ENCODE assay signal across 16 mouse cellular contexts in genomic region chr10:60718491-60718890, GRCm38 (mm10).
"Had no signal": no experiment of that assay in that cellular context is flagged by ENCODE, and none has a peak within 500 bp of the region (broad histone marks: within the 10 kb centered on the region; RNA-seq: fewer than 3 reads in every experiment).

No protein-coding gene starts in this region.

- H3K27me3 ChIP-seq: neural tube, embryonic 13.5 days; neural tube, embryonic 15.5 days; stomach, embryonic 15.5 days had no signal

- H3K9ac ChIP-seq: neural tube, embryonic 13.5 days; neural tube, embryonic 15.5 days; stomach, embryonic 15.5 days had no signal

- DNase-seq: retina, postnatal 1 day; right cerebral cortex, adult 18-20 months; right cerebral cortex, postnatal 14 days; right cerebral cortex, postnatal 25 days; right cerebral cortex, postnatal 4 days; spleen, adult 18-20 months; thymus, adult 18-20 months; thymus, adult 2 months; thymus, postnatal 14 days; thymus, postnatal 25 days; thymus, postnatal 36 days; thymus, postnatal 4 days had no signal

- H3K4me3 ChIP-seq: neural tube, embryonic 13.5 days; neural tube, embryonic 15.5 days; stomach, embryonic 15.5 days had no signal

- H3K4me1 ChIP-seq: stomach, embryonic 15.5 days had no signal

- H3K27ac ChIP-seq: neural tube, embryonic 13.5 days; neural tube, embryonic 15.5 days; stomach, embryonic 15.5 days; stomach, postnatal 0 days had no signal
